Mouse (Mus musculus) retina, postnatal 1 day (tissue): ENCODE data around the gene Cd302.
A peak's percentile ranks its signal among the peaks of the same experiment; 100 is the strongest.

Experiments used
- DNase-seq: peaks from one replicate; pipeline ENCODE4 v3.0.0-alpha.2; 2012

The Cd302 gene

GRCm38 (mm10) chr2:60284467-60284821 is at the start of gene Cd302:
TSS of gene Cd302 (minus strand) at chr2:60284488.
- no peak for DNase-seq

- DNase-seq = no peak
These were observed 44.4 kb upstream of the Cd302 start for GRCm38 (mm10) chr2:60328641-60329040.

- DNase-seq = no peak
These were observed 43.3 kb upstream of the Cd302 start for GRCm38 (mm10) chr2:60327581-60327980.

- no peak for DNase-seq
These were observed 42.7 kb upstream of the Cd302 start for GRCm38 (mm10) chr2:60326948-60327347.

GRCm38 (mm10) chr2:60323411-60323810 is 39.1 kb upstream of the Cd302 start:
- DNase-seq = peak; percentile 34

- DNase-seq = no peak
These were observed 37.9 kb upstream of the Cd302 start for GRCm38 (mm10) chr2:60322031-60322726.

- DNase-seq = no peak
These were observed 19.5 kb upstream of the Cd302 start for GRCm38 (mm10) chr2:60303796-60304195.

GRCm38 (mm10) chr2:60299323-60299722 is 15.0 kb upstream of the Cd302 start:
- DNase-seq = no peak

- DNase-seq = no peak
These were observed 14.0 kb upstream of the Cd302 start for GRCm38 (mm10) chr2:60298266-60298665.

- no peak for DNase-seq
These were observed 7.1 kb upstream of the Cd302 start for GRCm38 (mm10) chr2:60291381-60291780.

GRCm38 (mm10) chr2:60289451-60289850 is 5.2 kb upstream of the Cd302 start:
- DNase-seq = no peak

GRCm38 (mm10) chr2:60288606-60289005 is 4.3 kb upstream of the Cd302 start:
- DNase-seq = no peak

GRCm38 (mm10) chr2:60285107-60285617 is 874 bp upstream of the Cd302 start:
- DNase-seq = peak; percentile 21

- DNase-seq = peak; percentile 77
These were observed 379 bp downstream of the Cd302 start for GRCm38 (mm10) chr2:60283751-60284466.

- no peak for DNase-seq
These were observed 1.0 kb downstream of the Cd302 start for GRCm38 (mm10) chr2:60283208-60283750.

GRCm38 (mm10) chr2:60282625-60283024 is 1.7 kb downstream of the Cd302 start:
- DNase-seq = no peak

GRCm38 (mm10) chr2:60278627-60279026 is 5.7 kb downstream of the Cd302 start:
- no peak for DNase-seq

- DNase-seq = no peak
These were observed 14.3 kb downstream of the Cd302 start for GRCm38 (mm10) chr2:60269856-60270479.

- DNase-seq = no peak
These were observed 16.7 kb downstream of the Cd302 start for GRCm38 (mm10) chr2:60267567-60267966.

- DNase-seq = no peak
These were observed 23.5 kb downstream of the Cd302 start for GRCm38 (mm10) chr2:60260621-60261350.

GRCm38 (mm10) chr2:60259186-60259585 is 25.1 kb downstream of the Cd302 start:
- no peak for DNase-seq

GRCm38 (mm10) chr2:60256751-60257150 is 27.5 kb downstream of the Cd302 start:
- DNase-seq = no peak

GRCm38 (mm10) chr2:60253506-60253905 is 30.8 kb downstream of the Cd302 start:
- DNase-seq = no peak
